Mouse (Mus musculus): ENCODE measurements at regions not wholly inside any gene's neighbourhood (a gene's known extent, or its start where the extent isn't known, plus 50 kb on each side); places are given as distances from the start of the nearest gene placed in this dataset.

GRCm38 (mm10) chrX:21293666-21294065 lies 118.2 kb upstream of the Gm21876 start:
- peak; percentile 7 for DNase-seq (ENCODE audit: low spot score)

GRCm38 (mm10) chrX:21295460-21295859 lies 120.0 kb upstream of the Gm21876 start:
- DNase-seq (ENCODE audit: low spot score): no peak

GRCm38 (mm10) chrX:21297349-21297748 lies 121.9 kb upstream of the Gm21876 start:
- no peak for DNase-seq (ENCODE audit: low spot score)

GRCm38 (mm10) chrX:21334499-21335032 lies 149.8 kb upstream of the Agtr2 start:
- no peak for DNase-seq (ENCODE audit: low spot score)

- DNase-seq (ENCODE audit: low spot score): no peak
These were observed 139.9 kb upstream of the Agtr2 start for GRCm38 (mm10) chrX:21344397-21344796.

GRCm38 (mm10) chrX:21350503-21350902 lies 133.8 kb upstream of the Agtr2 start:
- peak; percentile 2 for DNase-seq (ENCODE audit: low spot score)

- no peak for DNase-seq (ENCODE audit: low spot score)
These were observed 132.0 kb upstream of the Agtr2 start for GRCm38 (mm10) chrX:21352350-21352749.

- DNase-seq (ENCODE audit: low spot score): peak; percentile 6
These were observed 123.3 kb upstream of the Agtr2 start for GRCm38 (mm10) chrX:21360771-21361667.

GRCm38 (mm10) chrX:21385221-21385620 lies 99.1 kb upstream of the Agtr2 start:
- DNase-seq (ENCODE audit: low spot score): no peak

- DNase-seq (ENCODE audit: low spot score): no peak
These were observed 94.4 kb upstream of the Agtr2 start for GRCm38 (mm10) chrX:21389992-21390391.

- DNase-seq (ENCODE audit: low spot score): peak; percentile 20
These were observed 91.1 kb upstream of the Agtr2 start for GRCm38 (mm10) chrX:21393212-21393611.

- no peak for DNase-seq (ENCODE audit: low spot score)
These were observed 59.5 kb upstream of the Agtr2 start for GRCm38 (mm10) chrX:21424797-21425196.

GRCm38 (mm10) chrX:21428081-21428480 lies 56.3 kb upstream of the Agtr2 start:
- peak; percentile 6 for DNase-seq (ENCODE audit: low spot score)

- no peak for DNase-seq (ENCODE audit: low spot score)
These were observed 50.8 kb upstream of the Agtr2 start for GRCm38 (mm10) chrX:21433501-21433900.
